Mouse (Mus musculus): ENCODE data around the gene Faap20. TPM values are rescaled to one million over a fixed set of nuclear protein-coding genes. Genes with fewer than 3 reads are reported as not detected.

The Faap20 gene
- polyA plus RNA-seq, 1 experiment from 2014 or later, result 87.8 TPM

DNA sequence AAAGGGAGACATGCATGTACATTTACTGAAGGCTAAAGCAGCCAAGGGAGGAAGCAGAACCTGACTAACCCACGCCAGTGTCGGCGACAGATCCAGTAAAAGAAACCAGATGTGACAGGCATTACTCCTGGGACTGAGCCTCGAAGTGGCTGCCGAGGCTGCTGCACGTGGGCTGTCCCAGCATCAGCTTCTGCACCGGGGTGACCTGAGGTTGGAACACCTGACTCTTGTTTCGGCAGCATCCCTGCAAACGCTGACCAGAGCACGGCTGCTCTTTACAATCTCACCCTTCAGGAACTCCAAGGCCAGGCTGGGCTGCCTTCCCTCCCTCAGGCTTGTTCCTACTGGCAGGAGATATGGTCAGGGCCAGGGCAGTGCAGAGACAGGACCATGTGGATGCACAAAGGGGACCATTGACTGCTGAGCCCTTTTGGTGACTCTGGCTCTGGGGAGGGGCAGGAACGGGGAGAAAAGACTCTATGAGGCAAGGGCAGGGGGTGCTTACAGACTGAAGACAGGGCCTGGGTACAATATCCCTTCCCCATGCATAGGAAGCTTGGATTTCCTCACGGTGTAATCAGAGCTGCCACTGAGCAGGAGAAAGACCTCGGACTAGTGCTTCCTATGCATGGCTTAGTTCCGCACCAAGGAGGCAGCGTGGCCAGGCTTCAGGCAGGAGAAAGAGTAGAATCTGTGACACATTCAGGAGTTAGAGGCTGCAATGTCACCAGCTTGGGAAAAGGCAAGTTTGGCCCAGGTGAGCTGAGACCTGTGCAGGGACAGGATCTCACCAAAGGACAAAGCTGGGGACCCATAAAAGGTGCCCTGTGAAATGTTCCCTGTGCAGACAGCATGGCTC lies 35.1 kb downstream of the Faap20 start:
- H3K27ac ChIP-seq (replicated peaks; ENCODE audit: low read depth, low read length), result peak overlapping the region; percentile 48
- H3K4me2 ChIP-seq (ENCODE audit: low read depth, low read length), result 0 out of 2 replicates have a peak overlapping the region, but pooled peaks have one; percentile 3
- ATAC-seq (replicated peaks; ENCODE audit: insufficient number of reproducible peaks, low FRiP score, low TSS enrichment, low read depth) (no peak), DNase-seq (ENCODE audit: low spot score) (peak; percentile 63)
- H3K27me3 ChIP-seq (ENCODE audit: control insufficient read depth, insufficient read depth, low read length), result no peaks in the 10 kb centered on the region
- H3K4me3 ChIP-seq (ENCODE audit: low read depth, low read length), result no peak overlapping the region
- no peak overlapping the region for H3K9ac ChIP-seq (replicated peaks; ENCODE audit: low read length)
- 32% methylated on average over 15 of the region's 15 CpGs for WGBS
- H3K9me3 ChIP-seq (replicated peaks; ENCODE audit: control insufficient read depth, low read length), result no peaks in the 10 kb centered on the region
- no peaks in the 10 kb centered on the region for H3K36me3 ChIP-seq (replicated peaks; ENCODE audit: control insufficient read depth, insufficient read depth, low read depth, low read length)
- peaks cover 4% of the 10 kb centered on the region; the same call in 1 of the 2 replicates for H3K4me1 ChIP-seq (ENCODE audit: control insufficient read depth, insufficient read depth, low read length)

DNA sequence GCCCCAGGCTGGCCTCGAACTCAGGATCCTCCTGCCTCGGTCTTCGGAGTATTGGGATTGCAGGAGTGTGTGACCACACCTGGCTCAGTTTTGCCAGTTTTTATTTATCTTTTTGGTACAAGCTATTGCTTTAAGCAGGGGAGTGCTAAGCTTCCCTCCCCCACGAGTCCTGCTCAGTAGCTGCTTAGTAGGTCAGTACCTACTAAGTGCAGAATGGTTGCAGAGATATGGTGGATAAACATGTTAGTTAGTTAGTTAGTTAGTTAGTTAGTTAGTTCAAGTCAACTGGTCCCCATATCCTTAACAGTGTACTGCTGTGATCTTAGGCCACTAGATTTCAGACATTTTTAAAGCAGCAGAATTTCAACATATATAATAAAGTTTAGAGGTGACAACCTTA lies 36.5 kb downstream of the Faap20 start:
- Histone ChIP-seq H3K36me3 (replicated peaks; ENCODE audit: control insufficient read depth, insufficient read depth, low read depth, low read length) (no peaks in the 10 kb centered on the region), H3K4me2 (ENCODE audit: low read depth, low read length) (no peak overlapping the region), H3K9ac (replicated peaks; ENCODE audit: low read length) (no peak overlapping the region), H3K4me1 (ENCODE audit: control insufficient read depth, insufficient read depth, low read length) (peaks cover 4% of the 10 kb centered on the region; the same call in 1 of the 2 replicates), H3K27ac (replicated peaks; ENCODE audit: low read depth, low read length) (no peak overlapping the region), H3K9me3 (replicated peaks; ENCODE audit: control insufficient read depth, low read length) (no peaks in the 10 kb centered on the region), H3K27me3 (ENCODE audit: control insufficient read depth, insufficient read depth, low read length) (no peaks in the 10 kb centered on the region), H3K4me3 (ENCODE audit: low read depth, low read length) (no peak overlapping the region)
- ATAC-seq (replicated peaks; ENCODE audit: insufficient number of reproducible peaks, low FRiP score, low TSS enrichment, low read depth) (no peak), DNase-seq (ENCODE audit: low spot score) (no peak)
- WGBS, result 90% methylated on average over 4 of the region's 4 CpGs

DNA sequence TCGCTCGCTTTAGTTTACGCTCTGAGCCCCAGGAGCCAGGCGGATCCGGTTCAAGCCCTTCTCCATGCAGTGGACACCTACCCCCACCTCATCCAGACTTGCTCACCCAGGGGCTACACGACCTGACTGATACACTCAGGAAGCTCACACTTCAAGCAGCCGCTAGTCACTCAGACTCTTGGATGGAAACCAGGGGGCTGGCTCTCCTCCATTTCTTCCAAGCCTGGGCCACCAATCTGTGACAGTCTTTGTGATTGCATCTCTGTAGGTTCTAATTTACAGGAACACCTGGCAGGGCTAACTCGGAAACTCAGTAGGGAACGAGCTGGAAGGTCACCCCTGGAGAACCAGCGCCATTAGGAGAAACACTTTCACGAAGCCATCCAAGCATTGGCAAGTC lies 38.1 kb downstream of the Faap20 start:
- 90% methylated on average over 11 of the region's 11 CpGs for WGBS
- no peak overlapping the region for H3K27ac ChIP-seq (replicated peaks; ENCODE audit: low read depth, low read length)
- no peak for ATAC-seq (replicated peaks; ENCODE audit: insufficient number of reproducible peaks, low FRiP score, low TSS enrichment, low read depth)

DNA sequence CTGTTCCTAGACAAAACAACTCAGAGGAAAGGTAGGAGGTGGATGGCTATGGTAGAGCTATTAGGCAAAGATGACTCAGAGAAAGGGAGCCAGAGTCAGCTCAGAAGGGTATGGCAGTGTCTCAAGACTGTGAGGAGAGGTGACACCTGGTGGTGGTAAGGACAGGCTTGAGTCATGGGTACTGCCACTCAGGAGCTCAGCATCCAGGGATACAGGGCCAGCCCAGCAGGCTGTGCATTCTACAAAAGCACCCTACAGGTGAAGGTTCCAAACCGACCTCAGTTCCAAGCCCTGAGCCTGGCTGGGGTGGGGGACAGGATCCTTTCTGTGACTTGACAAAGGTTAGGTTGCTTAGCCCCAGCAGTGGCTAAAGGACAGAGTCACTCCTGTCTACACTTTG lies 39.0 kb downstream of the Faap20 start:
- H3K4me2 ChIP-seq (ENCODE audit: low read depth, low read length), result no peak overlapping the region
- 75% methylated on average over 1 of the region's 1 CpGs for WGBS
- no peak overlapping the region for H3K9ac ChIP-seq (replicated peaks; ENCODE audit: low read length)
- no peak for DNase-seq (ENCODE audit: low spot score)
- no peak overlapping the region for H3K4me3 ChIP-seq (ENCODE audit: low read depth, low read length)
- no peaks in the 10 kb centered on the region for H3K27me3 ChIP-seq (ENCODE audit: control insufficient read depth, insufficient read depth, low read length)
- no peaks in the 10 kb centered on the region for H3K36me3 ChIP-seq (replicated peaks; ENCODE audit: control insufficient read depth, insufficient read depth, low read depth, low read length)
- no peaks in the 10 kb centered on the region for H3K9me3 ChIP-seq (replicated peaks; ENCODE audit: control insufficient read depth, low read length)
- H3K4me1 ChIP-seq (ENCODE audit: control insufficient read depth, insufficient read depth, low read length), result peaks cover 4% of the 10 kb centered on the region; the same call in 1 of the 2 replicates
- no peak overlapping the region for H3K27ac ChIP-seq (replicated peaks; ENCODE audit: low read depth, low read length)
- no peak for ATAC-seq (replicated peaks; ENCODE audit: insufficient number of reproducible peaks, low FRiP score, low TSS enrichment, low read depth)

More for the DNA sequence above, 38.1 kb downstream of the Faap20 start:
- Histone ChIP-seq H3K4me3 (ENCODE audit: low read depth, low read length) (no peak overlapping the region), H3K9ac (replicated peaks; ENCODE audit: low read length) (no peak overlapping the region), H3K9me3 (replicated peaks; ENCODE audit: control insufficient read depth, low read length) (no peaks in the 10 kb centered on the region), H3K36me3 (replicated peaks; ENCODE audit: control insufficient read depth, insufficient read depth, low read depth, low read length) (no peaks in the 10 kb centered on the region), H3K27me3 (ENCODE audit: control insufficient read depth, insufficient read depth, low read length) (no peaks in the 10 kb centered on the region), H3K4me2 (ENCODE audit: low read depth, low read length) (no peak overlapping the region), H3K4me1 (ENCODE audit: control insufficient read depth, insufficient read depth, low read length) (peaks cover 4% of the 10 kb centered on the region; the same call in 1 of the 2 replicates)
- no peak for DNase-seq (ENCODE audit: low spot score)

DNA sequence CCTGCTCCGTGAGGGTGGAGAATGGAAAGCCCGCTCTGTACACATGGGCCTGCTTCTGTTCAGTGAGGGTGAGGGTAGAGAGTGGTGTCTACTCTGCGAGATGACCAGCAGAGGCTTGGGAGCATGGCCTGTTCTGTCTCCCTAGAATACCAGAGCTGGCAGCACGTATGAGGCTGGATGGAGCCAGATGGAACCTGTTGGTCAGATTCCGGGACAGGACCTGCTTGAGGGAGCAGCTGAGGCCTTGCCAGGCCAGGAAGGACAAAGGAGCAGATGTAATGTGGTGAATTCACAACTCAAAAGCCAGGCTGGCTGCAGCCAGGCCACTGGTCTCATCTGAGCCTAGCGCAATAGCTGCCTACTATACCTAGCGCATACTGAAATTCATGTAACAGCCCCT lies 40.4 kb downstream of the Faap20 start:
- ATAC-seq (replicated peaks; ENCODE audit: insufficient number of reproducible peaks, low FRiP score, low TSS enrichment, low read depth) (no peak), DNase-seq (ENCODE audit: low spot score) (no peak)
- Histone ChIP-seq H3K27me3 (ENCODE audit: control insufficient read depth, insufficient read depth, low read length) (no peaks in the 10 kb centered on the region), H3K9ac (replicated peaks; ENCODE audit: low read length) (no peak overlapping the region), H3K4me1 (ENCODE audit: control insufficient read depth, insufficient read depth, low read length) (no peaks in the 10 kb centered on the region; the same call in 1 of the 2 replicates), H3K27ac (replicated peaks; ENCODE audit: low read depth, low read length) (no peak overlapping the region), H3K4me3 (ENCODE audit: low read depth, low read length) (no peak overlapping the region), H3K4me2 (ENCODE audit: low read depth, low read length) (no peak overlapping the region), H3K36me3 (replicated peaks; ENCODE audit: control insufficient read depth, insufficient read depth, low read depth, low read length) (no peaks in the 10 kb centered on the region), H3K9me3 (replicated peaks; ENCODE audit: control insufficient read depth, low read length) (no peaks in the 10 kb centered on the region)
- WGBS, result 89% methylated on average over 7 of the region's 7 CpGs

DNA sequence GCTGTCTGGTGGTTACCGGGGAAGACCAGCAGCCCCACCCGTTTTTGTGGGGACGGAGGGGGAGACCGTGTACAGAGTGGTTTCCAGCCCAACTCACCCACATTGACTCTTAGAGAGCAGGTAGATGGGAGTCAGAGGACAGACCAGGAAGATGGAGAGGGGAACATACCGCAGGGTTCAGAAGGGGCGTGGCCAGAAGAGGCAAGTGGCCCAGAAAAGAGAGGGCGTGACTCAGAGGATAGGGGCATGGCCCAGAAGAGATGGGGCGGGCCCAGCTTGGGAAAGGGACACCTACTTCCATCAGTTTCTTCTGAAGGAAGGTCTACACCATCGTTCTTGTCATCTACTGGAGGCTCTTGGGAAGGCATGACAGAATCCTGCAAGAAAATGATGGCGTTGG lies 43.3 kb downstream of the Faap20 start:
- H3K9ac ChIP-seq (replicated peaks; ENCODE audit: low read length), result no peak overlapping the region
- no peaks in the 10 kb centered on the region for H3K9me3 ChIP-seq (replicated peaks; ENCODE audit: control insufficient read depth, low read length)
- no peaks in the 10 kb centered on the region for H3K36me3 ChIP-seq (replicated peaks; ENCODE audit: control insufficient read depth, insufficient read depth, low read depth, low read length)
- no peak for DNase-seq (ENCODE audit: low spot score)
- H3K27ac ChIP-seq (replicated peaks; ENCODE audit: low read depth, low read length), result no peak overlapping the region
- H3K27me3 ChIP-seq (ENCODE audit: control insufficient read depth, insufficient read depth, low read length), result no peaks in the 10 kb centered on the region
- no peak for ATAC-seq (replicated peaks; ENCODE audit: insufficient number of reproducible peaks, low FRiP score, low TSS enrichment, low read depth)
- WGBS, result 90% methylated on average over 10 of the region's 10 CpGs
- H3K4me1 ChIP-seq (ENCODE audit: control insufficient read depth, insufficient read depth, low read length), result no peaks in the 10 kb centered on the region
- H3K4me2 ChIP-seq (ENCODE audit: low read depth, low read length), result no peak overlapping the region
- H3K4me3 ChIP-seq (ENCODE audit: low read depth, low read length), result no peak overlapping the region

DNA sequence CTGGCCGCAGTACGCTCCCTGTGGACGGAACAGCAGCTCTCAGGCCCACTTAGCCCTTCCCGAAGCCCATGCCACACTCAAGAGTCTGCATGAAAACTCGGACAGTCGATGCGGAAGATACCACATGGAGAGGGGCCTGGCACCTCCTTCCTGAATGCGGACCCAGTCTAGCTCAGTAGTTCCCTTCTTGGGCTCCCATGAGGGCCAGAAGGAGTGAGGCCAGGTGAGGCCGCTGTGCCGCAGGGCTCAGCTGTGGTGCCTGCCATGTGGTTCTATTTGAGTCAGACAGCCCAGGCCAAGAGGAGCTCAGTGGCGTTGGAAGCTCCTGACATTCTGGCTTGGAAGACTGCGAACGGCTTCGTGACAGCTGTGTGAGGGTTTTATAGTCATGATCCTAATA lies 44.8 kb downstream of the Faap20 start:
- WGBS, result 85% methylated on average over 14 of the region's 14 CpGs
- no peak overlapping the region for H3K4me2 ChIP-seq (ENCODE audit: low read depth, low read length)
- no peaks in the 10 kb centered on the region for H3K36me3 ChIP-seq (replicated peaks; ENCODE audit: control insufficient read depth, insufficient read depth, low read depth, low read length)
- H3K27me3 ChIP-seq (ENCODE audit: control insufficient read depth, insufficient read depth, low read length), result no peaks in the 10 kb centered on the region
- H3K27ac ChIP-seq (replicated peaks; ENCODE audit: low read depth, low read length), result no peak overlapping the region
- DNase-seq (ENCODE audit: low spot score) (no peak), ATAC-seq (replicated peaks; ENCODE audit: insufficient number of reproducible peaks, low FRiP score, low TSS enrichment, low read depth) (no peak)
- no peak overlapping the region for H3K4me3 ChIP-seq (ENCODE audit: low read depth, low read length)
- no peaks in the 10 kb centered on the region for H3K4me1 ChIP-seq (ENCODE audit: control insufficient read depth, insufficient read depth, low read length)
- no peaks in the 10 kb centered on the region for H3K9me3 ChIP-seq (replicated peaks; ENCODE audit: control insufficient read depth, low read length)
- no peak overlapping the region for H3K9ac ChIP-seq (replicated peaks; ENCODE audit: low read length)

DNA sequence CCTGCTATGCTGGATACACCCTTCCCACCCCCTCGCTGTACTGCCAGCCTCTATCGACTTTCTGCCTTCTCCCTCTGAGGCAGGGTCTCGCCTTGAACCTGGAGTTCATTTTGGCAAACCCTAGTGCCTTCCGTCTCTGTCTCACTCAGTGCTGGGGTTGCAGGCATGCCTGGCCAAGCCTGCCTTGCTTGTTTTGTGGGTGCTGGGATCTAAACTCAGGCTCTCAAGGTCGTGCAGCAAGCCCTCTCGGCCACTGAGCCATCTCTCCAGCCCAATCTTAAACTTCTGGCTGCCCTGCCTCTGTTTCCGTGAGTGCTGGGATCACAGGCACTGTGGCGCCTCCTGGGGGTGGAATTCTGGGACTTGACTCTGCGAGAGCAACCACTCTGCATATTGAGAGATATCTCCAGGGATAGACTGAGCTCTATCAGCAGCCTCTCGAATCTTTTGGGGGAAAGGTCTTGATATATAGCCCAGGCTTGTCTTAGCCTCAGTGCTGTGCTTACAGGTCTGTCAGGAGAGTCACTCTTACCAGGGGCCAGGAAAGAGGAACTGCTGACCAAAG lies 45.5 kb downstream of the Faap20 start:
- H3K27me3 ChIP-seq (ENCODE audit: control insufficient read depth, insufficient read depth, low read length), result no peaks in the 10 kb centered on the region
- no peak for ATAC-seq (replicated peaks; ENCODE audit: insufficient number of reproducible peaks, low FRiP score, low TSS enrichment, low read depth)
- DNase-seq (ENCODE audit: low spot score), result peak; percentile 36
- H3K36me3 ChIP-seq (replicated peaks; ENCODE audit: control insufficient read depth, insufficient read depth, low read depth, low read length), result no peaks in the 10 kb centered on the region
- no peak overlapping the region for H3K4me2 ChIP-seq (ENCODE audit: low read depth, low read length)
- H3K9me3 ChIP-seq (replicated peaks; ENCODE audit: control insufficient read depth, low read length), result no peaks in the 10 kb centered on the region
- no peak overlapping the region for H3K4me3 ChIP-seq (ENCODE audit: low read depth, low read length)
- no peak overlapping the region for H3K9ac ChIP-seq (replicated peaks; ENCODE audit: low read length)
- no peak overlapping the region for H3K27ac ChIP-seq (replicated peaks; ENCODE audit: low read depth, low read length)
- WGBS, result 82% methylated on average over 10 of the region's 10 CpGs
- H3K4me1 ChIP-seq (ENCODE audit: control insufficient read depth, insufficient read depth, low read length), result no peaks in the 10 kb centered on the region
